Comparison of ENCODE assay signal across 7 mouse cellular contexts in the genomic region with DNA sequence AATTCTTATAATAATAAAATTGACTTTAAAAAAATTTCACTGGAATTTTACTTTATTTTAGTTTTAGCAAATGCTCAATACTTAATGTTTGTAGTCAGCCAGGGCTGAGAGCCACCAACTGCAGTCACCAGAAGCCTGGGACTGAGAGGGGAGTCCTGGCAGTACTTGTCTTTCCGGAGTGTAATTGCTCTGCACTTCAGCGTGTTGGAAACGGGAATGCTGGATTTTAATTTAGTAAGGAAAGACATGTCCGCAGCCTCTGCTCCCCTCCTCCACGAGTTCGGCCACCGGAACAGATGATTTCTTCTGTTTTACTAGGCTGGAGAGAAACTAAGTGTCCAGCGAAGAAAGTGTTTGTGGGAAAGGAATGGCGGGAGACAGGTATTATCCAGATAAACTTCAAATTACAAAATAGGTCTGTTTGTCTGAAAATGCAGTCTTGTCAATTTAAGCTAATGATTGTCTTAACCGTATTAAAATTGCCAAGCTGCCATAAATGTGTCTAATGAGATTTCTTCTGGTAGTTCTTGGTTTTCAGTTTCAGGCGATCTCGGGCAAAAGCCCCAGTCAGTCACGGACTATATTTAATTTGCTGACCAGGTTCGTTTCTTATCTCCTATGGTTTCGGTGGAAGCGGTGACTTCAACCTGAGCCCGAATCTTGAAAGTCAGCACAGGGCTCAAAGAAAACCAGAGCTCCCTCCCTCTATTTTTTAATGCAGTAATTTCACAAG. TPM values are rescaled to one million over a fixed set of nuclear protein-coding genes. Genes with fewer than 3 reads are reported as not detected.
A peak's percentile ranks its signal among the peaks of the same experiment; 100 is the strongest.
DNase-seq lines count a peak whose midpoint lies in the region; ATAC-seq and TF ChIP-seq lines count a peak whose summit lies in the region.

No protein-coding gene starts in this region.

- peak overlapping the region; percentile 30; the same call in 1 of the 2 replicates for H3K9ac ChIP-seq in intestine, embryonic 15.5 days
- H3K9ac ChIP-seq in midbrain, postnatal 0 days (replicated peaks; ENCODE audit: low read length, poor library complexity, severe bottlenecking) = peak overlapping the region; percentile 25; the same call in 1 of the 2 replicates

- no peak for DNase-seq in testis, postnatal 10 days (ENCODE audit: low spot score)
- DNase-seq in midbrain, postnatal 0 days (ENCODE audit: low spot score) = peak; percentile 10
- DNase-seq in left cerebral cortex, postnatal 14 days (ENCODE audit: low spot score in 2 of 2) = no peak
- DNase-seq in urinary bladder, adult 2 months (ENCODE audit: low spot score) = no peak

- H3K4me3 ChIP-seq in testis, adult 2 months (ENCODE audit: control insufficient read depth, low read depth, low read length) = peak overlapping the region; percentile 60
- H3K4me3 ChIP-seq in embryonic fibroblast, embryonic 13.5 days (ENCODE audit: insufficient read depth, low read length) = peak overlapping the region; percentile 45
- peak overlapping the region; percentile 97 for H3K4me3 ChIP-seq in intestine, embryonic 15.5 days (replicated peaks)
- H3K4me3 ChIP-seq in midbrain, postnatal 0 days (ENCODE audit: low read depth, low read length) = peak overlapping the region; percentile 92

- TF ChIP-seq CTCF in testis, adult 2 months (IDR thresholded peaks at IDR 0.05; ENCODE audit: control insufficient read depth, insufficient read depth, insufficient replicate concordance, low read depth, low read length) = no peak
- TF ChIP-seq CTCF in embryonic fibroblast, embryonic 13.5 days (IDR thresholded peaks at IDR 0.05; ENCODE audit: borderline replicate concordance, insufficient read depth, low read length) = no peak
- no peak for TF ChIP-seq CTCF in midbrain, postnatal 0 days (IDR thresholded peaks at IDR 0.05)

- no peak for TF ChIP-seq POLR2A in testis, adult 2 months (IDR thresholded peaks at IDR 0.05; ENCODE audit: control insufficient read depth, low read depth, low read length)
- TF ChIP-seq POLR2A in embryonic fibroblast, embryonic 13.5 days (IDR thresholded peaks at IDR 0.05; ENCODE audit: low read depth, low read length) = 0 out of 2 replicates have a peak, but pooled peaks have one; percentile 11

- intact Hi-C loops in left cerebral cortex, postnatal 14 days (cut with DNase I) = loop anchor here (5.0 kb wide), 2 partner anchors 50 to 115 kb away; no protein-coding TSS in a partner anchor

- H3K36me3 ChIP-seq in testis, adult 2 months (ENCODE audit: control insufficient read depth, insufficient read depth, low read length) = no peaks in the 10 kb centered on the region
- H3K36me3 ChIP-seq in intestine, embryonic 15.5 days = no peaks in the 10 kb centered on the region
- H3K36me3 ChIP-seq in midbrain, postnatal 0 days (ENCODE audit: insufficient read depth, low read length) = no peaks in the 10 kb centered on the region

- 12% methylated on average over 17 of the region's 17 CpGs for WGBS in intestine, embryonic 15.5 days
- 19% methylated on average over 17 of the region's 17 CpGs for WGBS in midbrain, postnatal 0 days

- peak overlapping the region; percentile 81 for H3K4me2 ChIP-seq in intestine, embryonic 15.5 days (replicated peaks)
- H3K4me2 ChIP-seq in midbrain, postnatal 0 days (ENCODE audit: low read depth, low read length, poor library complexity, severe bottlenecking) = peak overlapping the region; percentile 88

- no peaks in the 10 kb centered on the region for H3K9me3 ChIP-seq in intestine, embryonic 15.5 days
- H3K9me3 ChIP-seq in midbrain, postnatal 0 days (ENCODE audit: low read length) = no peaks in the 10 kb centered on the region

- peaks cover 7% of the 10 kb centered on the region for H3K4me1 ChIP-seq in testis, adult 2 months (ENCODE audit: control insufficient read depth, insufficient read depth, low read length)
- peaks cover 2% of the 10 kb centered on the region for H3K4me1 ChIP-seq in embryonic fibroblast, embryonic 13.5 days (ENCODE audit: control insufficient read depth, insufficient read depth, low read length)
- H3K4me1 ChIP-seq in intestine, embryonic 15.5 days (replicated peaks) = no peaks in the 10 kb centered on the region
- no peaks in the 10 kb centered on the region for H3K4me1 ChIP-seq in midbrain, postnatal 0 days (ENCODE audit: insufficient read depth, low read length)

- no peak for ATAC-seq in intestine, embryonic 15.5 days
- no peak for ATAC-seq in midbrain, postnatal 0 days (ENCODE audit: low FRiP score)

- H3K27ac ChIP-seq in testis, adult 2 months (ENCODE audit: control insufficient read depth, insufficient read depth, low read depth, low read length) = peak overlapping the region; percentile 3; the same call in 1 of the 2 replicates
- H3K27ac ChIP-seq in embryonic fibroblast, embryonic 13.5 days (ENCODE audit: insufficient read depth, low read length) = peak overlapping the region; percentile 75
- H3K27ac ChIP-seq in intestine, embryonic 15.5 days = peak overlapping the region; percentile 57; the same call in 1 of the 2 replicates
- peak overlapping the region; percentile 84 for H3K27ac ChIP-seq in midbrain, postnatal 0 days (ENCODE audit: low read depth, low read length)

- no peaks in the 10 kb centered on the region for H3K27me3 ChIP-seq in testis, adult 2 months (ENCODE audit: control insufficient read depth, insufficient read depth, low read length)
- H3K27me3 ChIP-seq in intestine, embryonic 15.5 days (replicated peaks) = no peaks in the 10 kb centered on the region
- H3K27me3 ChIP-seq in midbrain, postnatal 0 days (ENCODE audit: insufficient read depth, low read length) = no peaks in the 10 kb centered on the region

RNA-seq across cellular contexts. Expression of a gene that starts 2.5 kb away (rescaled TPM):
- polyA plus RNA-seq in testis, adult 2 months (2012; rRNA removed) = 1.3 and 1.7 TPM in 2 replicates
- 63.3 and 64.5 TPM in 2 replicates for polyA plus RNA-seq in embryonic fibroblast, embryonic 13.5 days (2011; ENCODE audit: insufficient read length, low read depth, missing spikeins)
- polyA plus RNA-seq in intestine, embryonic 15.5 days (2015; fragmentation: Nextera tagmentation; extraction: Ambion mirVana) = 23.3 and 24.5 TPM in 2 replicates
- 19.7 and 25.7 TPM in 2 replicates for total RNA-seq in midbrain, postnatal 0 days (2014; rRNA removed)
- polyA plus RNA-seq in midbrain, postnatal 0 days (2015; fragmentation: Nextera tagmentation; extraction: Ambion mirVana) = 22.4 and 24.0 TPM in 2 replicates
- 10 to 100 TPM; 26.5 to 26.8 TPM for total RNA-seq in left cerebral cortex, postnatal 14 days (2021)
- polyA plus RNA-seq in urinary bladder, adult 2 months (2012; rRNA removed) = 36.2 and 47.6 TPM in 2 replicates

Comparison
In these comparisons a context has a peak if more than half of its experiments do, and no peak if none do; other contexts are left out.
1. H3K27ac ChIP-seq: peak in every context shown above with its lines; median percentile 84 in midbrain, postnatal 0 days; 75 in embryonic fibroblast, embryonic 13.5 days; 57 in intestine, embryonic 15.5 days; 3 in testis, adult 2 months.
2. H3K4me3 ChIP-seq: peak in every context shown above with its lines; median percentile 97 in intestine, embryonic 15.5 days; 92 in midbrain, postnatal 0 days; 60 in testis, adult 2 months; 45 in embryonic fibroblast, embryonic 13.5 days.